Mouse (Mus musculus) limb, embryonic 15.5 days (tissue): ENCODE data around the gene Knl1. TPM values are rescaled to one million over a fixed set of nuclear protein-coding genes. Genes with fewer than 3 reads are reported as not detected.
A peak's percentile ranks its signal among the peaks of the same experiment; 100 is the strongest.

Source experiments
- ATAC-seq: fragments of 200-750 bp; cut with Nextera tagmentation; 2 replicates; pipeline ENCODE4 v1.8.0; 2017; ENCODE audit warnings: low read depth, moderate TSS enrichment; ENCODE audit not compliant: insufficient number of reproducible peaks, low FRiP score, low TSS enrichment
- H3K27ac ChIP-seq: fragments of 300-500 bp; sonication (generic); 2 replicates; pipeline ENCODE4 v1.5.1; 2015; ENCODE audit warnings: moderate library complexity, mild to moderate bottlenecking, inconsistent platforms
- H3K27me3 ChIP-seq: fragments of 300-500 bp; sonication (generic); 2 replicates; pipeline ENCODE4 v1.6.1; 2015; ENCODE audit warnings: inconsistent platforms
- H3K36me3 ChIP-seq: fragments of 300-500 bp; sonication (generic); 2 replicates; pipeline ENCODE4 v1.6.1; 2015; ENCODE audit warnings: inconsistent platforms
- H3K4me1 ChIP-seq: fragments of 300-500 bp; sonication (generic); 2 replicates; pipeline ENCODE4 v1.6.1; 2015; ENCODE audit warnings: inconsistent platforms
- H3K4me2 ChIP-seq: fragments of 300-500 bp; sonication (generic); 2 replicates; pipeline ENCODE4 v1.6.1; 2015; ENCODE audit warnings: mild to moderate bottlenecking, inconsistent platforms
- H3K4me3 ChIP-seq: fragments of 300-500 bp; sonication (generic); 2 replicates; pipeline ENCODE4 v1.5.1; 2015; ENCODE audit warnings: mild to moderate bottlenecking, inconsistent platforms
- H3K9ac ChIP-seq: fragments of 300-500 bp; sonication (generic); 2 replicates; pipeline ENCODE4 v1.6.1; 2015; ENCODE audit warnings: inconsistent platforms
- H3K9me3 ChIP-seq: fragments of 300-500 bp; sonication (generic); 2 replicates; pipeline ENCODE4 v1.6.1; 2016; ENCODE audit warnings: inconsistent platforms
- WGBS: fragments of 180-500 bp; shearing (Covaris S2); methylation state at CpG from one replicate; pipeline ENCODE4 v1.1.7; 2015; 5-methylcytosine and 5-hydroxymethylcytosine counted together
- polyA plus RNA-seq: library from polyadenylated mRNA; unstranded; fragments of >200 nt; fragmentation: Nextera tagmentation; extraction: Ambion mirVana; gene quantifications from 2 replicates; pipeline ENCODE4 v1.2.1, GENCODE M21; 2015

Gene Knl1
- polyA plus RNA-seq, 1 experiment from 2014 or later, result 42.0 TPM

GRCm38 (mm10) chr2:119050132-119050650 lies 3.3 kb downstream of the Knl1 start:
- Histone ChIP-seq H3K4me2 (no peak overlapping the region), H3K9ac (no peak overlapping the region), H3K27ac (no peak overlapping the region), H3K4me1 (no peaks in the 10 kb centered on the region), H3K9me3 (no peaks in the 10 kb centered on the region), H3K27me3 (no peaks in the 10 kb centered on the region), H3K4me3 (no peak overlapping the region), H3K36me3 (no peaks in the 10 kb centered on the region)
- 84% methylated on average over 4 of the region's 4 CpGs for WGBS
- no peak for ATAC-seq

GRCm38 (mm10) chr2:119060139-119060538 lies 13.2 kb downstream of the Knl1 start:
- Histone ChIP-seq H3K9me3 (no peaks in the 10 kb centered on the region), H3K4me1 (no peaks in the 10 kb centered on the region), H3K27ac (no peak overlapping the region), H3K27me3 (no peaks in the 10 kb centered on the region), H3K9ac (no peak overlapping the region), H3K36me3 (peaks cover 17% of the 10 kb centered on the region; the same call in 1 of the 2 replicates), H3K4me3 (no peak overlapping the region), H3K4me2 (no peak overlapping the region)
- no peak for ATAC-seq
- WGBS, result 96% methylated on average over 2 of the region's 2 CpGs

GRCm38 (mm10) chr2:119072397-119072796 lies 25.5 kb downstream of the Knl1 start:
- peaks cover 29% of the 10 kb centered on the region; the same call in 1 of the 2 replicates for H3K36me3 ChIP-seq
- H3K4me1 ChIP-seq, result no peaks in the 10 kb centered on the region
- no peak overlapping the region for H3K4me2 ChIP-seq
- no peak overlapping the region for H3K9ac ChIP-seq
- ATAC-seq, result no peak
- no peaks in the 10 kb centered on the region for H3K27me3 ChIP-seq
- WGBS, result 89% methylated on average over 4 of the region's 4 CpGs
- H3K4me3 ChIP-seq, result no peak overlapping the region
- no peaks in the 10 kb centered on the region for H3K9me3 ChIP-seq
- H3K27ac ChIP-seq, result no peak overlapping the region

- H3K9ac ChIP-seq, result no peak overlapping the region
- no peak overlapping the region for H3K4me2 ChIP-seq
- H3K9me3 ChIP-seq, result no peaks in the 10 kb centered on the region
- WGBS, result 85% methylated on average over 2 of the region's 2 CpGs
- no peaks in the 10 kb centered on the region for H3K4me1 ChIP-seq
- H3K27ac ChIP-seq, result no peak overlapping the region
- no peak for ATAC-seq
- no peak overlapping the region for H3K4me3 ChIP-seq
- peaks cover 32% of the 10 kb centered on the region for H3K36me3 ChIP-seq
- no peaks in the 10 kb centered on the region for H3K27me3 ChIP-seq
Observed at GRCm38 (mm10) chr2:119086156-119086555, 39.2 kb downstream of the Knl1 start.

GRCm38 (mm10) chr2:119101552-119101951 lies 54.6 kb downstream of the Knl1 start:
- H3K4me1 ChIP-seq, result no peaks in the 10 kb centered on the region
- H3K36me3 ChIP-seq, result peaks cover 37% of the 10 kb centered on the region
- no peak overlapping the region for H3K4me2 ChIP-seq
- no peak overlapping the region for H3K4me3 ChIP-seq
- no peak for ATAC-seq
- H3K9ac ChIP-seq, result no peak overlapping the region
- H3K27ac ChIP-seq, result no peak overlapping the region
- H3K27me3 ChIP-seq, result no peaks in the 10 kb centered on the region
- no peaks in the 10 kb centered on the region for H3K9me3 ChIP-seq

GRCm38 (mm10) chr2:119106583-119106982 lies 59.7 kb downstream of the Knl1 start:
- Histone ChIP-seq H3K27me3 (no peaks in the 10 kb centered on the region), H3K4me3 (no peak overlapping the region), H3K4me2 (no peak overlapping the region), H3K9me3 (no peaks in the 10 kb centered on the region), H3K27ac (no peak overlapping the region), H3K36me3 (peaks cover 29% of the 10 kb centered on the region), H3K9ac (no peak overlapping the region), H3K4me1 (peaks cover 2% of the 10 kb centered on the region; the same call in 1 of the 2 replicates)
- WGBS, result 74% methylated on average over 5 of the region's 5 CpGs
- ATAC-seq, result no peak

GRCm38 (mm10) chr2:119108554-119108953 lies 61.6 kb downstream of the Knl1 start:
- peaks cover 13% of the 10 kb centered on the region for H3K4me1 ChIP-seq
- H3K9me3 ChIP-seq, result no peaks in the 10 kb centered on the region
- H3K4me3 ChIP-seq, result no peak overlapping the region
- no peak overlapping the region for H3K9ac ChIP-seq
- no peak overlapping the region for H3K27ac ChIP-seq
- WGBS, result 59% methylated on average over 4 of the region's 4 CpGs
- ATAC-seq, result no peak
- no peaks in the 10 kb centered on the region for H3K27me3 ChIP-seq
- H3K36me3 ChIP-seq, result peaks cover 16% of the 10 kb centered on the region
- H3K4me2 ChIP-seq, result no peak overlapping the region

- Histone ChIP-seq H3K9me3 (no peaks in the 10 kb centered on the region), H3K4me3 (no peak overlapping the region), H3K4me2 (no peak overlapping the region), H3K9ac (no peak overlapping the region), H3K4me1 (peaks cover 16% of the 10 kb centered on the region), H3K27ac (no peak overlapping the region), H3K36me3 (peaks cover 9% of the 10 kb centered on the region; the same call in 1 of the 2 replicates), H3K27me3 (no peaks in the 10 kb centered on the region)
- no peak for ATAC-seq
- 92% methylated on average over 3 of the region's 3 CpGs for WGBS
Observed at GRCm38 (mm10) chr2:119111060-119111459, 64.1 kb downstream of the Knl1 start.

- no peaks in the 10 kb centered on the region for H3K27me3 ChIP-seq
- H3K36me3 ChIP-seq, result peaks cover 12% of the 10 kb centered on the region; the same call in 1 of the 2 replicates
- H3K4me3 ChIP-seq, result peak within 1 kb of the TSS; percentile 80
- peak within 1 kb of the TSS; percentile 97 for H3K4me2 ChIP-seq
- peak within 1 kb of the TSS; percentile 93 for H3K27ac ChIP-seq
- H3K9me3 ChIP-seq, result no peaks in the 10 kb centered on the region
- peaks cover 16% of the 10 kb centered on the region for H3K4me1 ChIP-seq
- peak within 1 kb of the TSS; percentile 51 for H3K9ac ChIP-seq
- peak; percentile 87 for ATAC-seq
- WGBS, result 1% methylated on average over 51 of the region's 51 CpGs
Observed at GRCm38 (mm10) chr2:119112438-119113112, 65.7 kb downstream of the Knl1 start, which contains the start of gene Rad51. Gene Rad51, plus strand, starts transcription at chr2:119112793.

GRCm38 (mm10) chr2:119113121-119113925 lies 66.4 kb downstream of the Knl1 start:
- Histone ChIP-seq H3K4me2 (peak overlapping the region; percentile 97), H3K27me3 (no peaks in the 10 kb centered on the region), H3K4me1 (peaks cover 16% of the 10 kb centered on the region), H3K27ac (no peak overlapping the region), H3K4me3 (peak overlapping the region; percentile 80), H3K9me3 (no peaks in the 10 kb centered on the region), H3K36me3 (peaks cover 10% of the 10 kb centered on the region; the same call in 1 of the 2 replicates), H3K9ac (peak overlapping the region; percentile 51)
- WGBS, result 10% methylated on average over 20 of the region's 20 CpGs
- no peak for ATAC-seq

GRCm38 (mm10) chr2:119136346-119136898 lies 89.5 kb downstream of the Knl1 start:
- Histone ChIP-seq H3K9ac (no peak overlapping the region), H3K27me3 (no peaks in the 10 kb centered on the region), H3K27ac (no peak overlapping the region), H3K9me3 (no peaks in the 10 kb centered on the region), H3K4me2 (no peak overlapping the region), H3K36me3 (peaks cover 77% of the 10 kb centered on the region), H3K4me3 (no peak overlapping the region), H3K4me1 (no peaks in the 10 kb centered on the region)
- WGBS, result 92% methylated on average over 5 of the region's 5 CpGs
- ATAC-seq, result no peak

GRCm38 (mm10) chr2:119145199-119145598 lies 98.3 kb downstream of the Knl1 start:
- Histone ChIP-seq H3K4me1 (no peaks in the 10 kb centered on the region), H3K4me3 (no peak overlapping the region), H3K27me3 (no peaks in the 10 kb centered on the region), H3K4me2 (no peak overlapping the region), H3K36me3 (peaks cover 84% of the 10 kb centered on the region), H3K9ac (no peak overlapping the region), H3K27ac (no peak overlapping the region), H3K9me3 (no peaks in the 10 kb centered on the region)
- 83% methylated on average over 2 of the region's 2 CpGs for WGBS
- no peak for ATAC-seq
